Mouse (Mus musculus) MEL (cell line): Measurements from ENCODE around the gene Lrrc73.

Source experiments
- CTCF ChIP-seq, 3 experiments: IDR thresholded peaks in 2 of 3; conservative IDR thresholded peaks in 1 of 3; 2 replicates each; pipeline ENCODE4 v1.5.1; 2011 to 2012; ENCODE audit warnings: low read length in 3 of 3, low read depth in 2 of 3, mild to moderate bottlenecking in 2 of 3, improper control_type of control experiment in 1 of 3, inconsistent platforms in 1 of 3, mixed read lengths in 1 of 3, moderate library complexity in 1 of 3; ENCODE audit not compliant: control insufficient read depth in 1 of 3, insufficient read depth in 1 of 3, poor library complexity in 1 of 3, severe bottlenecking in 1 of 3
- HCFC1 ChIP-seq: IDR thresholded peaks from 2 replicates; pipeline ENCODE4 v1.6.1; 2012; ENCODE audit warnings: low read depth, mild to moderate bottlenecking, inconsistent platforms, low read length, improper control_type of control experiment, moderate library complexity
- POLR2A ChIP-seq, 2 experiments: IDR thresholded peaks; 2 replicates each; pipeline ENCODE4 v1.6.1; 2011 to 2012; ENCODE audit warnings: low read length in 2 of 2, mild to moderate bottlenecking in 2 of 2, control low read depth in 1 of 2, improper control_type of control experiment in 1 of 2, low read depth in 1 of 2, moderate library complexity in 1 of 2; ENCODE audit not compliant: control insufficient read depth in 1 of 2, insufficient read depth in 1 of 2, poor library complexity in 1 of 2

- TF ChIP-seq POLR2A (IDR thresholded peaks at IDR 0.05; ENCODE audit: control insufficient read depth in 1 of 2, insufficient read depth in 1 of 2, low read depth in 1 of 2, low read length in 2 of 2, poor library complexity in 1 of 2) (no peak), CTCF (IDR thresholded peaks at IDR 0.05 in 2 of 3, conservative IDR thresholded peaks at IDR 0.05 in 1 of 3; ENCODE audit: control insufficient read depth in 1 of 3, insufficient read depth in 1 of 3, low read depth in 2 of 3, low read length in 3 of 3, poor library complexity in 1 of 3, severe bottlenecking in 1 of 3) (no peak), HCFC1 (no peak)
These were observed 5.1 kb downstream of the Lrrc73 start for GRCm38 (mm10) chr17:46258279-46259053.
